Mouse (Mus musculus) liver, embryonic 18 days (tissue): ENCODE results near the gene Zswim3. TPM values are rescaled to one million over a fixed set of nuclear protein-coding genes. Genes with fewer than 3 reads are reported as not detected.

ENCODE experiments used
- polyA plus RNA-seq: library from polyadenylated mRNA; depleted of rRNA; stranded (reverse); fragments of >200 nt; gene quantifications from 2 replicates; pipeline ENCODE4 v1.2.3, GENCODE M21; 2012; rRNA removed

The Zswim3 gene
- 1.9 TPM in 2 replicates for polyA plus RNA-seq

DNA sequence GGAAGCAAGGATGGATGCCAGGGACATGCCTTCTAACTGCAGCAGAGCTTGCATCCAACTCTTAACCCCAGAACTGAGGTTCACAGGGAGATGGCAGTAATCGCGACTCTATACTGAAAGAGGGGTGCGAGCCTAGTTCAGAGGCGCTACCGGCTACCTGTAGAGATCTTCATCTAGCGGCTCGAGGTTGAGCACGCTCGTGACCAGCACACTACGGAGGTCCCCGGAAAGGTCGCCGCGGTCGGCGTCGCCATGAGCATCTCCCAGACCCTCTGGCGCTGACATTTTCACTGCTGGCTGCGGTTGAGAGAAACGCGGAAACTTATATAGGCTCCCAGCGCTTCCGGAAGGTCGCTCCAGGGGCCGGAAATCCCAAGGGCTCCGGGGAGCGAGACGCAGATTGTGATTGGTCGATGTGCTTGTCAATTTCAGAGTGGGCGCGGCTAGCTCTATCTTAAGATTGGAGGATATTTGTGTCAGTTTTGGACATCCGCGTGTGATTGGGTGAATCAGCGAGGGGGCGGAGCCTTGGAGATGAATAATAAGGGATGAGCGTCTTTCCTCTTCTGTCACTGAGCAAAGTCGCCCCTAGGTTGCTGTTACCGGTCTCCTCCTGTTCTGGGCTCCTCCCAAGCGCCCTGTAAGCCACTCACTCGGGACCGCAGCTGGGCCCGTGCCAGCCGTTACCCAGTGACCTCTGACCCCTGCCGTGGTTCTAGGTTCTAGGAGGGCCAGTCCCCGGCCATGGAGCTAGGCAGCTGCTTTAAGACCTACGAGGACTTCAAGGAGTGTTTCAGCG, at the start of gene Zswim3, which contains the start of gene Acot8:
TSS of gene Zswim3 (plus strand) at position 566 of the 799 bp plus-strand sequence.
TSS of gene Acot8 (minus strand) at position 350 of the 799 bp plus-strand sequence.

DNA sequence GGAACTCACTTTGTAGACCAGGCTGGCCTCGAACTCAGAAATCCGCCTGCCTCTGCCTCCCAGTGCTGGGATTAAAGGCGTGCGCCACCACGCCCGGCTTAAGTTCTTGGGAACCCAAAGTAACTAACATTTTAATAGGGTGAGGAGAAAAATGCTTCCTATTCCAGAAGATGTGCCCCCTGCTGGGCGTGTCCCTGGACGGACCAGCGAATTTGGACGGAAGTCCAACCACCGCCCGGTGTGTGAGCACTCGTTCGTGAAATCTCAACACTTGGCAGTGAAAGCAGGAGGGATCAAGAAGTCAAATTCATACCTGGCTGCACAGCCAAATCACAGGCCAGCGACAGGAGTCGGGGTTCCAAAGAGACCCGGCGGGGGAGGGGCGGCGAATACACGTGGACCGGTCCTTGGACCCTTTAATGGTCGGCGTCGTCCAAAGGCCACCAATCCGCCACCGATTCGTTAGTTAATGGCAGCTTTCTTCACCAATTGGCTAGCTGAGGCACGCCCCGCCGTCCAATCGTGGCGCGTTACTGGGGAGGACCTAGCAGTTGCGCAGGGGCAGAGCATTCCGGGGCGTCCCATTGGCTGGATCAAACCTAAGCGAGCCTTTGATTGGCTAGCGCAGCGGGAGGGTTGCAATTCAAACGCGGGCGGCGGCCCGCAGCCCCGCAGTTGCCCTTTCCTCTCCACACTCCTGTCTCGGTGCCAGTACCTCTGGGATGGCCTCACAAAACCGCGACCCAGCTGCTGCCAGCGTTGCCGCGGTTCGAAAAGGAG, 35.5 kb upstream of the Zswim3 start, which contains the start of gene Ube2c:
TSS of gene Ube2c (plus strand) at position 641 of the 780 bp plus-strand sequence.

DNA sequence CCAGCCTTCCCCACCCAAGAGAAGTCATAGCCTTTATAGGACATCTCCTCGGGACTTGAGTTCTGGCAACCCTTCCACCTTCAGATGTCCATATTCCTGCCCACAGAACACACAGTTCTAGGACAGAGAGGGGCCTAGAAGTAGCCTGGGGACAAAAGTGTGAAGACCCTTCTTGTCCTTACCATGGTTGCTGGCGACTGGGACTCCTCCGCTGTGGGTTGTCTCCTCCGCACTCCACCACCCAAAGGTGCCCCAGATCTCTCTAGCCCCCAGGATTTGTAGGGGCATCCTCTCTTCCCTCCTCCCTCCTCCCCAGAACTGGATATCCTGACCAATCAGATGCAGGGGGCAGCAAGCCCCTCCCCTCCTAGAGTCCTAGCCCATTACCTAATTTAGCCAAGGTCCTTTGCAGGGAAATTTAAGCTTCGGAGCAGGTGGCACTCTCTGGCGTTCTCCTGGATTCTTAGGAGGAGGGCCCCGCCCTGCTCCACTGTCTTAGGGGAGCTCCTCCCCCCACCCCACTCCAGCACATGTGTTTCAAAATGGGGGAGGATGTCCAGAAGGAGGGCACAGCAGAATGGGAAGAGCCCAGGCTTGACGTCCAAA, 25.3 kb upstream of the Zswim3 start, which contains the start of gene Tnnc2:
TSS of gene Tnnc2 (minus strand) at position 487 of the 606 bp plus-strand sequence.

DNA sequence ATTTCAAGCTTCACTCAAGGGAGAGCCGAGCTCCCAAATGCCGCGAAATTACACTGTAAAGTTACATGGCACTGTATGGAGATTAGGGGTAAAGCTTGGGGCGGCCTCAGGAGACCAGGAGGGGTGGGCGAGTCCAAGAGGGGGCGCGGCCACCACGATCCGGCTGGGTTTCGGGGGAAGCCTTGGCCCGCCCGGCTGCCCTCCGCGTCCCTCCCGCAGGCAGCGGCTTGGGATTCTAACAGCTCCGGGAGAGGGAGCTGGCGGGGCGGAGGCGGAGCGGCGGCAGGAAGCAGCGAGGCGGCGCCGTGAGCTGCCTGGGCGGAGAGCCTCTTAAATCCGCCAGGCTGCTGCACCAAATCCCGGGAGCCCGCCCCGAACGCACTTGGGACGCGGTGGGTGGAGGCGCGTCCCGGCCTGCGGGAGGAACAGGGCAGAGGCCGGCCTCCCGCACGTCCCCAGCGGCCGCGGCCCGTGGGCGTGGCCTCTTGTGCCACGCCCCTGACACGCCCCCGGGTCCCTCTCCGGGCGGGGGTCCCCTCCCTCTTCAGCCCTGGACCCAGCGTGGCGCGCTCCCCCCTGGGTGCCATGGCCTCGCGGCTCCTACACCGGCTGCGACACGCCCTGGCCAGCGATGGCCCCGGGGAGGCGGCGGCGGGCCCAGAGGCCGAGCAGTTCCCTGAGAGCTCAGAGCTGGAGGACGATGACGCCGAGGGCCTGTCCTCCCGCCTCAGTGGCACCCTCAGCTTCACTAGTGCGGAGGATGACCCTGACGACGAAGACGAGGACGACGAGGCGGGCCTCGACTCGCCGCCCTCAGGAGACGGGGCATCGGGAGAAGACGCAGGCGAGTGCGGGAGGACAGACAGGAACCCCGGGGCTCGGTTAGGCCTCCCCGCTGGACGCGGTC, 19.2 kb upstream of the Zswim3 start, which contains the start of gene Snx21:
TSS of gene Snx21 (plus strand) at position 343 of the 907 bp plus-strand sequence.

DNA sequence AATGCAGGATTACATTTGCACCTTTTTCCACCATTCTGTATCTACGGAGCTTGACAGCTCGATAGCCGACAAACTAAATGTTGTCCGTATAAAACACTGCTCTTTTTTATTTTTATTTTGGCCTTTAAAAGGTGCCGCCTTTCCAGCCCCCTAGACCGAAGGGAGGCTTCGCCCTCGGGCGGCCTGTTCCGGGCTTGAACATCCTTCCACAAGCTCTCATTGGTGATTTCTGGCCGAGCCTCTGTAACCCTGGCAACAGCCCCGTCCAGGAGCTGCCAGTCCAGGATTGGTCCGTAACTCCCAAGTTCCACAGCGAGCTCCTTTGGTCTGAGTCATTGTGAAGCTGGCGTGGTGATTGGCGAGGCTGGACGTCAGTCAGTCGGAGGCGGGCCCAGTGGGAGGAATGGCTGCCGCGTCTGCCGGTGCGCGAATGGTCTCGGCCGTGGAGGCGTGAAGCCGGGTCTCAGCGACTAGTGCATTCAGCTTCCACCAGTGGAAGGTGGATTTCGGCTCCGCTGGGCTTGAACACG, 17.8 kb downstream of the Zswim3 start, which contains the start of gene Zswim1:
TSS of gene Zswim1 (plus strand) at position 51 of the 530 bp plus-strand sequence.

DNA sequence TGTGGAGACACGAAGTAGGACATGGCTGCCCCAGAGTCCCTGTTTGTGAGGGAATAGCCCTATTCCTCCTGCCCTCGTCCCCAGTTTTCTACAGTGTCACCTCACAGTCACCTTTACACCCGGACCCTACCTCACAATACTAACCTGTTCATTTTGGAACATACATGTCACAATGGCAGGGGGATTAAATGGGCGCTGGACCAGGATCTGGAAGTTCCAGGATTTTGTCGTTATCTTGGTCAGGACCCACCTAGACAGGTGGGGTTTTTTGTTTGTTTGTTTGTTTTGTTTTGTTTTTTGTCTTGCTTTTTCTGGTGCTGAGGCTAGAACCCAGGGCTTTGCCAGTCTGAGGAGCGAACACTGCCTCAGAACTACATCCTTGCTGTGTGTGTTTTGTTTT, 23.5 kb downstream of the Zswim3 start, which contains the start of gene Spata25:
TSS of gene Spata25 (minus strand) at position 101 of the 400 bp plus-strand sequence.

DNA sequence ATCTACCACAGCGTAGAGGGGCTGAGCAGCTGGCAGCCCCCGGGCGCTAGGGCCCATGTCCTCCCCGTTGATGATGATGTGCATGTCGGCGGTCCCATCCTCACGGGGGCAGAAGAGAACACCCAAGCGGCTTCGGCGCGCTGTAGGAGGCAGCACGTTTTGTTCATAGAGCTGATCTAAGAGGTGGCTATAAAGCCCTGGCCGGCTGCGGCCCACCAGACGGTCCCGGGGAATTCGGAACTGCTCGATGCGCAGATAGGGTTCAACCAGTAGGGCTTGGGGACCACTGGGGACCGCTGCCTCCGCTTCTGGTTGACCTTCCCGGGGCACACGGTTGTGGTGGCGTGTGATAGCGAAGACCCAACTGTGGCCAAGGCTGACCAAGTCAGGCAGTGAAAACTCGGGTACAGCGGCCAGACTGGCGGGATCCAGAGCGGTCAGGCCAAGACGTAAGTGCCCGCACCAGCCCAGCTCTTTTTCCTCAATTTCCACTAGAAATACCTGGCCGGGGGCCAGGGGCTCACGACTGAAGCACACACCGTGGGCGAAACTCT, 27.9 kb downstream of the Zswim3 start, which contains the start of gene Ctsa:
TSS of gene Ctsa (plus strand) at position 126 of the 554 bp plus-strand sequence.

DNA sequence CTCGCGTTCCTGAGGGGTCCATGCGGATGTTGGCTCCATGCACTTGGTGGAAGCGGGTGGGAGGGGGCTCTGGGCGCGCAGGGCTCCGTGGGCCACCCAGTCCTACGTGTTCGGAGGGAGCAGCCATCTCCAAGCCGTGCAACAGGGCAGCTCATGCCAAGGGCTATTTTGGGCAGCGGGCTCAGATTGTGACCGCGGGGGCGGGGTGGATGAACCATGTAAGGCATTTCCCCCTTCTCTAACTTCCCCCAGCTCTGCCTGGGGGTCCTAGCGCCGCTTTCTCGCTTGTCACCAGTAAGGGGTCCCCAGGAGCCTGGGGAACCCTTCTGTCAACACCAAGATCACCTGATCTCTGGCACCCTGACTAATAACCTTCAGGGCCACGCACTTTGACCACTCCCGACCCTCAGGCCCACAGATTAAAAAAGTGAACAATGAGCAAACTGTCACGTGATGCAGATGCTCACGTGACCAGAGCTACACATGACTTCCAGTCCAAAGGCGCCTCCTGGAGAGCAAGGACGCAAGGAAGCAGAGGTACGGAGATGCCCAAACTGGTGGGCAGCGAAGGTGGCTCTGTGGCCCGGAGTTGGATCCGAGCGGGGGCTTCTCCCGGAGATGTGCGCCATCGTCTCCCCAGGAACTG, 28.5 kb downstream of the Zswim3 start, which contains the start of gene Neurl2:
TSS of gene Neurl2 (minus strand) at position 143 of the 646 bp plus-strand sequence.

DNA sequence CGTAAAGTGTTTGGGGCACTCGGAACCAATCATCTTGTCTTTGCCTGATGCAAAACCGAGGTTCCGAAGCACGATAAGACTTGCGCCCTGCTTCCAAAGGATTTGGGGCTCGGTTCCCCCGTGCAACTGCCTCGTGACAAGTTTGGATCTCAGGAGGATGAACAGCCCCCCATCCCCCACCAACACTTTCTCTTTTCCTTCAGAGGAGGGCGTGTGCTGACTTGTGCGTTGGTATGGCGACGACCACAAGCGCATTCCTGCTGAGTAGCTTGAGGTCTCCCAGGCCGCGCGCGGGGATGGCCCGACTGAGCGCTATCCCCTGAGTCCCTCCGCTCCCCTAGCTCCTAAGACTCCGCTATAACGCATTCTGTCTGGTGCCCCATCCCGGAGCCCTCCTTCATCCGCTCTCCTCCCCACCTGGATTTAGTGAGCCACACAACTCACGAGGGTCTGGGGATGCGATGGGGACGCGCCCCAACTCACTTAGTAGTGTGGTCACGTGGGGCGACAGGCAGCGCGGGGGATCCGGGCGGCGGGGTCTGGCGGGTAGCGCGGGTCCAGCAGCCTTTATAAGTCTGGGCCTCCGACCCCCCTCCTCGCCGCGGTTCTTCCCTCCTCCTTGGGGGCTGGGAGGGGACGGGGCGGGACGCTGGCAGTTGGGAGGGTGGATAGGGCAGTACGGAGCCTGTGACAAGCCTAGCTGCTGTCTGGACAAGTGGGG, 52.4 kb downstream of the Zswim3 start, which contains the start of gene Pltp:
TSS of gene Pltp (minus strand) at position 611 of the 721 bp plus-strand sequence.

Other genes starting within 250 kb of the Zswim3 start
- gene Wfdc2, start 242.7 kb upstream of the Zswim3 start, polyA plus RNA-seq: 1.6 and 2.0 TPM in 2 replicates
- not detected in 2 replicates for gene Spint3, start 231.6 kb upstream of the Zswim3 start, polyA plus RNA-seq
- 0.05 and 0.06 TPM in 2 replicates for gene Wfdc6a, start 219.7 kb upstream of the Zswim3 start, polyA plus RNA-seq
- gene Eppin, start 211.5 kb upstream of the Zswim3 start, polyA plus RNA-seq: not detected in 2 replicates
- not detected in 2 replicates for gene Wfdc6b, start 191.6 kb upstream of the Zswim3 start, polyA plus RNA-seq
- not detected in 2 replicates for gene Wfdc8, start 191.5 kb upstream of the Zswim3 start, polyA plus RNA-seq
- not detected in 2 replicates for gene Wfdc16, start 166.3 kb upstream of the Zswim3 start, polyA plus RNA-seq
- gene Wfdc10, start 149.1 kb upstream of the Zswim3 start, polyA plus RNA-seq: not detected in 2 replicates
- gene Wfdc9, start 148.5 kb upstream of the Zswim3 start, polyA plus RNA-seq: not detected in 2 replicates
- gene Wfdc11, start 131.0 kb upstream of the Zswim3 start, polyA plus RNA-seq: not detected in 2 replicates
- gene Wfdc13, start 120.0 kb upstream of the Zswim3 start, polyA plus RNA-seq: not detected in 2 replicates
- gene Spint4, start 106.6 kb upstream of the Zswim3 start, polyA plus RNA-seq: not detected in 2 replicates
- not detected in 2 replicates for gene Spint5, start 89.8 kb upstream of the Zswim3 start, polyA plus RNA-seq
- gene Wfdc3, start 59.2 kb upstream of the Zswim3 start, polyA plus RNA-seq: 1.6 and 2.1 TPM in 2 replicates
- gene Dnttip1, start 59.1 kb upstream of the Zswim3 start, polyA plus RNA-seq: 21.7 and 22.8 TPM in 2 replicates
- gene Ube2c, start 35.2 kb upstream of the Zswim3 start, polyA plus RNA-seq: 255 and 264 TPM in 2 replicates
- 0.58 and 2.9 TPM in 2 replicates for gene Tnnc2, start 25.1 kb upstream of the Zswim3 start, polyA plus RNA-seq
- gene Snx21, start 19.3 kb upstream of the Zswim3 start, polyA plus RNA-seq: 7.7 and 11.3 TPM in 2 replicates
- 20.1 and 20.3 TPM in 2 replicates for gene Acot8, start 216 bp upstream of the Zswim3 start, polyA plus RNA-seq
- gene Zswim1, start 17.6 kb downstream of the Zswim3 start, polyA plus RNA-seq: 1.3 and 1.5 TPM in 2 replicates
- 0.05 and 0.08 TPM in 2 replicates for gene Spata25, start 23.4 kb downstream of the Zswim3 start, polyA plus RNA-seq
- gene Ctsa, start 27.8 kb downstream of the Zswim3 start, polyA plus RNA-seq: 121 and 130 TPM in 2 replicates
- 1.5 and 2.2 TPM in 2 replicates for gene Neurl2, start 28.4 kb downstream of the Zswim3 start, polyA plus RNA-seq
- gene Pltp, start 52.6 kb downstream of the Zswim3 start, polyA plus RNA-seq: 34.8 and 42.2 TPM in 2 replicates
- 18.4 and 21.2 TPM in 2 replicates for gene Pcif1, start 74.2 kb downstream of the Zswim3 start, polyA plus RNA-seq
- gene Zfp335, start 106.7 kb downstream of the Zswim3 start, polyA plus RNA-seq: 6.5 and 8.2 TPM in 2 replicates
- 19.0 and 24.6 TPM in 2 replicates for gene Mmp9, start 135.7 kb downstream of the Zswim3 start, polyA plus RNA-seq
- 0.72 and 0.81 TPM in 2 replicates for gene Slc12a5, start 155.7 kb downstream of the Zswim3 start, polyA plus RNA-seq
- gene Ncoa5, start 229.8 kb downstream of the Zswim3 start, polyA plus RNA-seq: 11.2 and 11.8 TPM in 2 replicates